Mouse (Mus musculus): Measurements from ENCODE around the gene Kat7.
A peak's percentile ranks its signal among the peaks of the same experiment; 100 is the strongest.

Gene Kat7

DNA sequence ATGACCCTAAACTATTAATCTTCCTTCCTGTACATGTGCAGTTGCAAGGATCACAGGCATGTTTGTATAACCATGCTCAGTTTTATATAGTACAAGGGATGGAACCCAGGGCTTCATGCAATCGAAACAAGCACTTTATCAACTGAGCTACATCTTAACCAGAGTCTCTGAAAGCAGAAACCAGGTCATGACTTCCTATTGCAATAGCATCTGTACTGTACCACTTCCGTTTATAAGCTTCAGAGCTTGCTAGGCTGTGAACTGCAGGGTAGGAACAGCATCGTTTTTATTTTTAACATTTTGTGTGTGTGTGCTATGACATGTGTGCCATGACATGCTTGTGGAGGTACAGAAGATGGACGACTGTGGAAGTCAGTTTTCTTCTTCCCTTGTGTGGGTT, 23.2 kb upstream of the Kat7 start:
- peak; percentile 47 for DNase-seq

- no peak for DNase-seq
Observed at GRCm38 (mm10) chr11:95330662-95331061, 20.6 kb upstream of the Kat7 start.

- no peak for DNase-seq
Observed at GRCm38 (mm10) chr11:95328629-95329028, 18.6 kb upstream of the Kat7 start.

DNA sequence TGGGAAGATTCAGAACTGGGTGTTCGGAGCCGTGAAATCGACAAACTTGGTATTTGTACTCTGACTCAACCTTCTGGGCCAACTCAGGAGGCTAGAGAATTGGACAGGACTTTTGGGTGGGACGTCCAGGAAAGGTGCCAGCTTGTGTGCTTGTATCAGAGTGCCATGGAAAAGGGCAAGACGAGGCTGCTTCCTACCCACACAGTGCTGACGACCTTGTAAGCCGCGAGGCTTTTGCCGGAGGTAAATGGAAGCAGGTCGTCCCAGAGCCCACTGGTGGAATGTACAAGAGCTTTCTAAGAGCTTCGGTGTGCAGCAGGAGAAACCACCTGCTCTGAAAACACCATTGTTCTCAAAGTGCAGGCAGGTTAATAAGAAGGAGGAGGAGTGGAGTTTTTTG, 16.2 kb upstream of the Kat7 start:
- DNase-seq, result no peak

- no peak for DNase-seq
Observed at GRCm38 (mm10) chr11:95325832-95326231, 15.8 kb upstream of the Kat7 start.

DNA sequence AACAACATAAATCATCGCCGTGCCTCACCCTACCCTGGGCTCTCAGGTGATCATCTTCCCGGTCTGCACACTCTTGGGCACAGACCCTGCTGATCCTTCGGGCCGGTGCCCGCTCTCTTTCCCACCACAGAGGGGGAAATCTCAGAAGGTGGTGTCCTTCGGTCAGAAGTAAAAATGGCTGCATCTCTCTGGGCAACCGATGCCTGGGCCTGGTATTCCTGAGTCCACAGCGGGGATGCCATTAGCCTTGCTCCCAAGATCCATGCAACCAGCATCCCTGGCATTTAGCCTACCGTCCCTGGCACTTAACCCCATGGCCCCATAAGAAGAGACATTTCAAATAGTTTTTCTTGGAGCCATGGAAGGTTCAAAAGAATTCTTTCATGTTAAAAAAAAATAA, 14.1 kb upstream of the Kat7 start:
- DNase-seq, result no peak

GRCm38 (mm10) chr11:95320010-95320409, 10.0 kb upstream of the Kat7 start:
- DNase-seq, result no peak

DNA sequence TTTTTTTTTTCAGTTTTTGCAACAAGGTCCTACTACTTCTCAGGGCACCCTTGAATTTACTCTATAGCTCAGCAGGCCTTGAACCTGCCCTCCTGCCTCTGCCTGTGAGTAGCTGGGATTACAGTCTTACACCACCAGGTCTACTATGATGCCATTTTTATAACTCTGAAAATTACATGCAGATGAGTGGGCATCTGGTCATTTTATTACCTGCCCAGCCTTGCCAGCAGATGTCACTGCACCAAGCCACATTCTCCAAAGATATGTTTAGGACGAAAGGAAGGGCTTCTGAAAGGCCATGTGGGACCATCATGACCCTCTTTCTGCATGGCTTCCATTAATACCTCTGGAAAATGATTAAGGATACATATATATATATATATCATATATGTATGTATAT, 9.5 kb upstream of the Kat7 start:
- no peak for DNase-seq

- no peak for DNase-seq
Observed at GRCm38 (mm10) chr11:95318116-95318515, 8.1 kb upstream of the Kat7 start.

DNA sequence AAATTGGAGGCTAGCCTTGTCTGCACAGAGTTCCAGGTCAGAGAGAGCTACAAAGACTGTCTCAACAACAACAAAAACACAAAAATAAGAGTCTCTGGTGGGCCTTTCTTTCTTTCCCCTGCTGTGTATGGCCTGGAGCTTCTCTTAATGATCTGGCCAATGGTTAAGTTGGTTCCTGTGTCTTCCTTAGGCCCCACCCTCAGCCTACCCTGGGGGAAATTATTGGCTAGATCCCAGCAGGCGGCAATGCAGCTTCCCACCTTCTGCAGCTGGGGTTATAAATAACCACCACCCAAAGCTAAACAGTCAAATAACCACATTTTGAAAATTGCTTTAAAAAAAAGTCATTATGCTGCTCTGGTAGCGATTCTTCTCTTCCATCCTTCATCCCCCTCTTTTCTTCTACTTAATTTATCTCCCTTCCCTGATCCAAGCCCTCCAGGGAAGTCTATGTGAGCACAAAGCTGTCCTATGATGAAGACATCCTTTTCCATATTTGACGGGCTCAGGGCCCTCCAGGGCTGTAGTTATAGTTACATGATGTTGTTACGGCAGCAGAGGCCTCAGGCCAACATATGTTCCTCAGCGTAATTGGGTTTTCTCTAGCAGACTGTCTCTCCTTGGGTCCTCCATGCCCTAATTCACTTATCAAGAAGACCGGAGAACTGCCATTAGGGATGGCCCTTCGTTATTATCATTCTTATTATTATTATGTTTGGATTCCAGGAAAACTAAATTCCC, 5.3 kb upstream of the Kat7 start:
- DNase-seq, result no peak

- no peak for DNase-seq
Observed at GRCm38 (mm10) chr11:95311425-95311807, 1.4 kb upstream of the Kat7 start.

- peak; percentile 50 for DNase-seq
Observed at GRCm38 (mm10) chr11:95310648-95311424, 790 bp upstream of the Kat7 start.

- peak; percentile 96 for DNase-seq
Observed at GRCm38 (mm10) chr11:95309510-95310006, 488 bp downstream of the Kat7 start.

DNA sequence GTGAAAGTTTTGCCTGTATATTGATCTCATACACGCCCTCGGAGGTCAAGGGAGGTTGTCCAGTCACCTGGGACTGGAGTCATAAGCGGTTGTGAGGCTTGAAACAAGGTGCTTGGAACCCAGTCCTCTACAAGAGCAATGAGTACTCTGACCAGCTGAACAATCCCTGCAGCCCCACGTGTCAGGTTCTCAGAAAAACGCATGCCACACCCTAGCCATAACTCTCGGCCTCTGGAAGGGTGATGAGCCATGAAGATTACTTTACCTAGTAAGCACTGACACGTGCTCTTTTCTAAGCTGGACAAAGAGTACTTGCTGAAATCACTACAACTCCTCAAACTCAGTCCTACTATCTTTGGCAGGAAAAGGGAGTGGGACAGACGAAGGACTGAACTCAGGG, 2.5 kb downstream of the Kat7 start:
- DNase-seq, result no peak

- peak; percentile 22 for DNase-seq
Observed at GRCm38 (mm10) chr11:95305600-95305999, 4.4 kb downstream of the Kat7 start.

- DNase-seq, result no peak
Observed at GRCm38 (mm10) chr11:95301772-95302171, 8.3 kb downstream of the Kat7 start.

DNA sequence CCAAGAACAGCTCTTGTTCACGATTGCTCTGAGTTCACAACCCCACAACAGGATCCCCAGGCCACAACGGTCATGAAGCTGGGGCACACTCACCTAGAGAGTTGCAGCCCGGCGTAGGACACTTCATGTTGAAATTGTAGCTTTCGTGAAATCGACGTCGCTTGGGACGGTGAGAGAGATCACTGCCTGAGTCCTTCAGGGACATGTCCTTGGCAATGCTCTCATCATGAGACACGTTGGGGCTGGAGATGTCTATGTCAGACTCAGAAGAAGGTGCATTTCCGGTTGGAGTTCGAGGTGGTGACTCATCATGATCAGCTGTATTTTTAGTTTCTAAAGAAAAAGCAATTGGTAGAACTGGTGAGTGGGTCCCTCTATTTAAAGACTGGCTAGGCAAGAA, 10.2 kb downstream of the Kat7 start:
- no peak for DNase-seq

DNA sequence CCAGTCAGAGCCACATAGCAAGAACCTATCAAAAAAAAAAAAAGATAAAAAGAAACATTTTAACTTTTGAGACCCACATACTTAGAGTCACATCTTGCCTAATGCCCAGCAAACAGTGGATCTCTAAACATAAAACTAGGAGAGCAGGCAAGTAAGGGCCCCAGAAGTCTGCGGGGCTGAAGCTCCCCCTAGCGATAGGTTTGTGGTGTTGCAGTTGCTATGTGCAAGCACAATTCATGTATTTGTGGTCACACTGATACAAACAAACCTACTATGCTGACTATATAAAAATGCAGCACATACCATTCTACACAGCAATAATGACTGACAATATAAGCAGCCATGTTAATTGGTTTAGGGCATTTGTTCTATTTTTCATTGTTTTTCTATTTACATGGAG, 11.9 kb downstream of the Kat7 start:
- DNase-seq, result peak; percentile 19

DNA sequence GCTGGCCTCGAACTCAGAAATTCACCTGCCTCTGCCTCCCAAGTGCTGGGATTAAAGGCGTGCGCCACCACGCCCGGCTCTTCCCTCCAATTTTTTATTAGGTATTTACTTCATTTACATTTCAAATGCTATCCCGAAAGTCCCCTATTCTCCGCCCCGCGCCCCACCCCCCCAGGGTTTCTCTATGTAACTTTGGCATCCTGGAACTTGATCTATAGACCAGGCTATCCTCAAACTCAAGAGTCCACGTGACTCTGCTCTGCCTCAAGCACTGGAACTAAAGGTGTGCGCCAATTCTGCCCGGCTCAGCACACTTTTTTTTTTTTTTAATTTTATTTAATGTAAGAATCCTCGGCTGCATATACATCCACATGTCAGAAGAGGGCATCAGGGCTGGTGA, 14.3 kb downstream of the Kat7 start:
- no peak for DNase-seq

- DNase-seq, result no peak
Observed at GRCm38 (mm10) chr11:95293017-95293624, 16.9 kb downstream of the Kat7 start.

- DNase-seq, result no peak
Observed at GRCm38 (mm10) chr11:95291998-95292397, 18.0 kb downstream of the Kat7 start.

GRCm38 (mm10) chr11:95282331-95282730, 27.7 kb downstream of the Kat7 start:
- DNase-seq, result no peak

GRCm38 (mm10) chr11:95279061-95279659, 30.9 kb downstream of the Kat7 start:
- DNase-seq, result no peak

Measured in thymus, postnatal 14 days (tissue).